Mouse (Mus musculus) gastrocnemius, postnatal 10 days (tissue): ENCODE data around the gene Wwc2. TPM values are rescaled to one million over a fixed set of nuclear protein-coding genes. Genes with fewer than 3 reads are reported as not detected.
A peak's percentile ranks its signal among the peaks of the same experiment; 100 is the strongest.

ENCODE experiments used
- DNase-seq: peaks from one replicate; pipeline ENCODE4 v3.0.0; 2021; ENCODE audit warnings: mixed read lengths
- total RNA-seq, 2 experiments: library from RNA; stranded (reverse); gene quantifications; 2 replicates each; pipeline ENCODE4 v1.2.3; 2021

Gene Wwc2
- total RNA-seq, 2 experiments from 2014 or later = 12.8 to 14.6 TPM

DNA sequence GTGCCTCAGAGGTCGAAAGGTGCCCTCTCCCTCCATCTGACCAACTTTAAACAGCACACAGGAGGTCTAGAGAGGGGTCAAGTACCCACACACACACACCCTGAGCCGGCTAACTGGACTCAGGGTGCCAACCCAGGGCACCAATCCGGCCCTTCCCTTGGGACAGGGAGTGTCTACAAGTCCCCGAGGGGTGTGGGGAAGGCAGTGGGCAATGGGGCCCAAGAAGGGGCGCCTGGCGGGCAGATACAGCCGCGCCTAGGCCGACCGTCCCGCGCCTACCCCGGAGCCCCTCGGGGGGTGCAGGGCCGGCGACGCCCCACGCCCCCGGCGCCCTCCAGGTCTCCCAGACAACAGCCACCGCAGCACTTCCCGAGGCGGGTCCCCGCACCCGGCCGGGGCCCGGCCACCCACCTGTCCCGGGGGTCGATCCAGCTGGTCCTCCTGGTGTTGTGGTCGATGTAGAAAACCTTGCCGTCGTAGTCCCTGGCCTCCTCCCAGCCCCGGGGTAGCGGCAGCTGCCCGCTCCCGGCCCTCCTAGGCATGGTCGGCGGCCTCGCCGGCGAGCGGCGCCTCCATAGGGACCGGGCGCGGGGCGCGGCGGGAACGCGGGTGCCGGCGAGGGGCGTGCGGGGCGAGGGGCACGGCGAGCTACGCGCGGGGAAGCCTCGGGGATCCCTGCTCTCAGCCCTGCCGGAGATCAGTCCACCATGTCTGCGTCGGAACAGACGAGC, 904 bp downstream of the Wwc2 start:
- no peak for DNase-seq

- DNase-seq = no peak
Observed at GRCm38 (mm10) chr8:47989211-47989610, 1.5 kb downstream of the Wwc2 start.

- no peak for DNase-seq
Observed at GRCm38 (mm10) chr8:47988111-47988510, 2.6 kb downstream of the Wwc2 start.

DNA sequence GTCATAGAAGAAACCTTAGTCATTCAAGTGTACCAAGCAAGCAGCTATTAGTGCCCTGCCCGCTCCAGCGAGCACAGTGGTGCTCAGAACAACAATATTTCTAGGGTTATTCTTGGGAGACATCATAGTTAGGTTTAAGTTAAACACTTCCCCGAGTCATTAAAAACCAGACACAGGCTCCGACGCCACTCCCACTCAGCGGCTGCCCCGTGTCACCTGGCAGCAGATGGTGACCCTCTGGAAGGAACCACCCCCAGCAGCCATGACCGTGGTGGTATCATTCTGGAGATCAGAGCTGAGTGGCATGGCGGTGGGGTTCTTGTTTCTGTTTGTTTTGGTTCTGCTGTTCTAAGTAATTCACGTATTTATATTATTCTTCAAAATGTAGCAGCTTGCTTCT, 5.1 kb downstream of the Wwc2 start:
- DNase-seq = no peak

DNA sequence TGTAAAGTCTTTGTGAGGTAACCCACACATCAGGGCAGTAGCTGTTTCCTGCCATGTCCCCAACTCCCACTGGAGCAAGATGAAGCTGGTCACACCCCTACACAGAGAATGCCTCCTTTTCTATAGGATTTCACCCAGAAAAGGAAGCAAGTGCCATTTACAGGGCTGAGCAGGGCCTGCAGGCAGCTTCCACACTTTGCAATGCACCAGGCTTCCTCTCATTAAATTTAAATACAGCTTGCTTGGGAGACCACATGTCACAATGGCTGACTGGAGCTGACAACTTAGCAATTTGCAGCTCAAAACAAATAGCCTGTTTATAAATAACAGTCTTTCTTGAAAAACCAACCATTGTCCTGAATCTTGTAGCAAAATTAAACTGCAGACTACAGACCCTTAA, 5.5 kb downstream of the Wwc2 start:
- no peak for DNase-seq

GRCm38 (mm10) chr8:47981075-47981474, 9.6 kb downstream of the Wwc2 start:
- no peak for DNase-seq

- no peak for DNase-seq
Observed at GRCm38 (mm10) chr8:47979876-47980275, 10.8 kb downstream of the Wwc2 start.

GRCm38 (mm10) chr8:47978755-47979154, 12.0 kb downstream of the Wwc2 start:
- DNase-seq = peak; percentile 39

DNA sequence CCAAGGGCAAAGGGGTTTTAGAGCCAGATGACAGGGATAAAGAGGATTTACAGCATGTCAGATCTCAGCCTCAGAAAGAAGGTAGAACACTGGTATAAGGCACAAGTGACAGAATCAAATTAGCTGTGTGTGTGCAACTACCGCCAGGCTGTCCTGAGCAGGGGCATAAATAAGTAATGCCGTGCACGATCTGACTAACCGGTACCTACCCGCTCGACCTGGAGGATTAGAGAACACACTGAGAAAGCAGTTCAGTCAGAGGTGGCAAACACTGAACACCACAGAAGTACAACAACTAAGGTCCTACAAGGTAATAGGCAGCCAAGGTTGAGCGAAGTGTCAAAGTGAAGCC, 15.8 kb downstream of the Wwc2 start:
- DNase-seq = no peak

DNA sequence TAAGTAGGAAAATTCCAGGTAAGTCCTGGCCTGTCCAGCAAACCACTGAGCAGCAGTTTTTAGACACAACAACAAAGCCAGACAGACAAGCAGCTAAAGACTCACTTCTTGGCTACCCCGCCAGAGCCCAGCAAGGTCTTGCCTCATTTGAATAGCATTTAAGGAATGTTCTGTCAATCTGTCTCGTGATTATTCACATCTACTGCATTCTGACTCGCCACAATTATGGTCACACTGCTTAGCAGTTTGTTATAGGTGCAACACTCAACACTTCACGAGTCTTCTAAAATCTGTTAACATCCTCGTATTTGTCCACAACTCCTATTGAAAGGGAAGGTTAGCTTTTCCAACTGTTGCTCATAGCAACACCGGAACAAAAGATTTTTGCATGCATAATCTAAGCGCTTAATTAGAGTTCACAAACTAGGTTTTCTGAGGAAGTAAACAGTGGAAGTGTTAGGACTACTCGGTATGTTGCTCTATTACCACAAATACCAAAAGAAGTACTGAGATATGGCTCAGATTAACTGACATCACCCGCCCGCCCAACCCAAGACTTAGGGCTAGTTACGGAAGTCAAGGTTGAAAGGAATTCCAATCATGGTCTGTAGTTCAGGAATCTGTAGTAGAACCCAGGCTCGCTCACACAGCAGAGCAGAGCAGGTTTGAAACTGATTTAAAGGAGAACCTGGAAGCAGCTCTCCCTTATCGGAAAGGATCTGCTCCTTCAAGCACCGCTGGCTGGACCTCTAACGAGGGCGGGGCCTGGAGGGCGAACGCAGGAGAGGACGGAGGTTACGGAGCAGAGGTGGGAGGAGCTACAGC, 16.4 kb downstream of the Wwc2 start:
- DNase-seq = peak; percentile 60

DNA sequence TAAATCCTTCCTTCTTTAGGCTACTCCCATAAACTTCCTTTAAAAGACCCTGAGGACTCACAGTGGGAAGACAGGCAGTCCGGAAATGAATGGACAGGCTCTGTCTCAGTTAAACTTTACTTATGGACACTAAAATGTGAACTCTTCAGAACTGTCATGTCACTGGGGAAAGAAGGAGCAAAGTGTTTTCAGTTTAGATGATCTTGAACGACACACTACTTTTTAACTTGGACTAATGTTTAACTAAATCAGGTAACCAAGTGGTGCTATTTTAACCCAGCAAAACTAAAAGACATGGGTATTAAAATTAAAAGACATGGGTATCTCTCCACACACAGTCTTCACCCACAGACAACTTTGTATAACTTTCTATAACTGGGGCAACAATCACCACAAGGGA, 19.6 kb downstream of the Wwc2 start:
- DNase-seq = no peak

DNA sequence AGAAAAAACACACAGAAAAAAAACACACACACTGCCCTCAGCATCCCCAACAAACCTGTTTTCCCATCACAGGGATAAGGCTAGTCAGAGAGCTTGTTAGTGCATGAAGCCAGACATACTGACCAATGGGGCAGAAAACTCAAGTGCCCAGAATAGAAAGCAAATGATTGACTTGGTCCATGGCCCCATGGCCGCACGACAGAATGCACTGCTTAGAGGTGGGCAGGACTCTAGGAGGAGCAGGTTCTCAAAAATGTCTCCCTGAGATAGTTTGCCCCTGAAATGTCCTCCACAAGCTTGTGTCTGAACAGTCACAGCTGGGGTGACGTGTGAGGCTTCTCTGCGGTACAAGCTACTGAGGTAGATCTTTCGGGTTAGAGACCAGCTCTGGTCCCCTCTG, 20.1 kb downstream of the Wwc2 start:
- no peak for DNase-seq

DNA sequence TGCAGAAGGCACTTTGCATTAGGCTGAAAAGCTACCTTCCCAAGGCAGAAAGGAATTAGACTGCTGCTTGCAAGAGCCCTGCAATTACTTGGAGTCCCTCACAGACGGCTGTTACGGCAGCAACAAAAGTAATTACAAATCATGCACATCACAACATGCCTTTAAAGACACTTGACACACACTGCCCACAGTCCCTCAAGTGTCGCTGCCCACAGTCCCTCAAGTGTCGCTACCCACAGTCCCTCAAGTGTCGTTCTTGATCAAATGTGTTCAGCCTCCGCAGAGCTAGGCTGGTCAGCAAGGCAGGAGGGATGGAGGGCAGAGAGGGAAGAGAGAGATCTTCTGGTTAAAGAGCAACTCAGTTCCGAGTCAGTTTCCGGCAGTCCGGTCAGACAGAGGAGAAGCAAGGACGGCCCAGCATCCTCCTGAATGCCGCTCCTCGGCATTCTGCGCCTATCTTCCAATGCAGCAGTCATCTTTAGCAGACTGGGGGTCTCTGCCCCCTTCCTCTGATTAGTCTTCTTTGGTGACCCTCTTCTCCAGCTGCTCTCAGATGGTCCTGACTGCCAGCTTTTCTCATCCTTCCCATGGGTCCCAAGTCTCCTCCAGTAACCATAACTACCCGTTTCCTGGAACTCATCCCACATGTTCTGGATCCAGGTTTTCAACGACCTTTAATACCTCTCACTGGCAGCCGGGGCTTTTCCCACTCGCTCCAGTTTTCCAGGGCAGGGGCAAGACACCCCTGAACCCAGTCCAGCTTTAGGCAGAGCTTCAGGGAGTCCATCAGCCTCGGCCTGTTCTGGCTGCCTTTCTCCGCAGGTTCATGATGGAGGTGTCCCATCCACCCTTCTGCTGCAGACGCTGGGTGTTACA, 23.4 kb downstream of the Wwc2 start:
- no peak for DNase-seq

DNA sequence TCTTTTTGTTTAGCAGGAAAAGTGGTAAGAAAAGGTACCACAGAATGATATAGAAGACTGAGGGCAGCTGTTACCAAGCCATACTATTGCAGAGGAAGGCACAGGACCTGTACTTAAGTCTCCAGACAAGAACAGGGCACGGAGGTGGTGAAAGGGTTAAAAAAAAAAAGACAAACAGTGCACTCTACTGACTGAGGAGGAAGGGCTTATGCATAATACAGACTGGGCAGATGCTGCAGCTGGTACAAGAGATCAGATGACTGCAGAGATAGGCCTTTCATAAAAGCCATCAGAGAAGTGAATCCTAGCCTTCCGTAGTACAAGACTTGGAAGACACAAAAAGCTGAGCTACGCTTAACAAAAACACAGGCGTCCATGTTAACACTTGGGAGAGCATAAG, 28.2 kb downstream of the Wwc2 start:
- no peak for DNase-seq

DNA sequence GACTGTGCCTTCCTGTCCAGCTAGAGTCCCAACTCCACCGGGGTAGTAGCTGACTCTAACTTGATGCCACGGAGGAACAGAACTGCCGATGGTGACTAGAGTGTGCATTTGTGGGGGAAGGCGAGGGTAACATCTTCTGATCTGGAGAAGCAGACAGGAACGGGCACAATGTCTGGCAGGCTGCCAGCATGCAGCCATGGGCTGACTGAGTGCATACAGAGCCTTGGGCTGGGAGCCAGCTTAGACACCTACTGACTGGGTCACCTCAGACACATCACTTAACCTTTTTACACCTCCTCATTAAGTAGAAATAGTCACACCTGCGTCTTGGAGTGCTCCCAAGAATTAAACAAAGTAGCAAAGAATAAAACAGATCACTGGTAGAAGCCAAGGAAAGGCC, 28.7 kb downstream of the Wwc2 start:
- peak; percentile 26 for DNase-seq

- DNase-seq = no peak
Observed at GRCm38 (mm10) chr8:47957560-47957959, 33.2 kb downstream of the Wwc2 start.

DNA sequence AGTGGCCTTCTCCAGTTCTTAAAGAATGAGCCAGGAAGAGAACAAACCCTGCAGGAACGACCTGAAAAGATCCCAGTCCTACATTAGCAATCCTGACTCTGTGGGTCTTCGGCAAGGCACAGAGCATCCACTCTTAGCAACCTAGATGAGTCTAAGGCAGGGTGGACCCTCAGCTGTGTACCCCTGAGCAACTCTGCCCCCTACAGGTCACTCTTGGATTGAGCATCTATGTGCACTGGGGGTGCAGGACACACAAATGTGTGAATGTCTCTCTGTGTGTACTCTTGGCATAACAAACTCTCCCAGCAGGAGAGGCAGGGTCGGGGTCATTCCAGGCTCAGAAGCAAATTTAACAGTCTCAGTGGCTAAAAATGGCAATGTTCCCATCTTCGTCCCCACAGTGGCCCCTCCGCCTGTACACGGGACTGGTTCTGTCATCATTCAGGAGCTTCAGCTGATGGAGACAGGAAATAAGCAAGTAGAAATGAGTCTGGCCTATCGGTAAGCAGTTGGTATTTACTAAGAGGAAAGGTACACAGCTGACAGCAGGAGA, 39.3 kb downstream of the Wwc2 start:
- peak; percentile 43 for DNase-seq

DNA sequence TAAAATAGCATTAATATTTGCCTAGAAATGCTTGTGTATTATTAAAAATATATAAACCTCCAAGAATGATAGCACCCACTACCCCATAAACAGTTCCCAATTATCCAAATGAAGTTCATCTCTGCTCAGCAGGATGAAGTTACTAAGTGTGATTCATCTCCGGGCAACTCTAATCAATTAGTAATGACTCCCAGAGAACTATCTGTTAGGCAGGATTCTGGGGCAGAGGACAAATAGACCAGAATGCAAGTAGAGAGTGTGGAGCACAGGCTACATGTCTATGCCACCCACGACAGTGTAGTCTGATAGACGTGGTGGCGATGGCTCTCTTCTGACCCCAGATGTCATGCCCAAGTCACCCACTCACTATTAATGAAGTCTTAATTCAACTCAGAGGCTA, 41.9 kb downstream of the Wwc2 start:
- DNase-seq = no peak

- DNase-seq = no peak
Observed at GRCm38 (mm10) chr8:47947672-47948618, 42.8 kb downstream of the Wwc2 start.

DNA sequence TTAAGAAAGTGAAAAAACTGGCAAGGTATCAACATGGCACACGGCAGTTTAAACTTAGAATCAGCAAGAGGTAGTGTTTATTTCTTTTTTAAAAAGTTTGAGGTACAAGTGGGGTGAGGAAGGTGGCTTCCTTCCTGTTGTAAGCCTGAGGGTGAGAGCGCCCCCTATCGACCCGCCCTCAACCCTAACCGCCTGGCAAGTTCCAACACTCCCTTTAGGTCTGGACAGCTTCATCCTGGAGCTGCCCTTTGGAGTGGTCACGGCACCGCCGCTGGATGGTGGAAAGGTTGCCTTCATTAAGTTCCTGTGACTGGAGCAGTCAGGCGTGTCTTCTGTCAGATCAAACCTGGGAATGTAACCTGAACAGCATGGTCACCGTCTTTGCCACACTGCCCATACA, 47.7 kb downstream of the Wwc2 start:
- DNase-seq = no peak

DNA sequence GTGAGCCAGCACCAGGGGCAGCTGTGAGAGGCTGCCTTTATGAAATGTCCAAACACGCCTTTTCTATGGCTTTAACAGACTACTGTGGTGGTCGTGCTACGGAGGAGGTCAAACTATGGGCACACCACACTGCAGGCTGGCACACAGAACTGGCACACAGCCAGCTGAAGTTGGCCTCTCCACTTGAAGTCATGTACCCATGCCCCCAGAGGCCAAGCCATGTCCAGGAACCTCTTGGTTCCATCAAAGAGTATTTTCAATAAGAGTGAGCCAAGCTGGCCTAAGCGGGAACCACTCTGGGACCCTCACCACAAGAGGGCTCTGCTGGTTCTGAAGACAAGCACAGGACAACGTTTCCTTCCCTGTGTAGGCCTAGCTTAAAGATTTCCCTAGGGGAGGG, 49.7 kb downstream of the Wwc2 start:
- peak; percentile 47 for DNase-seq
